Mouse (Mus musculus) fat pad, adult 2 months (tissue): ENCODE data around the gene D630003M21Rik.

ENCODE experiments used
- DNase-seq: peaks from one replicate; pipeline ENCODE4 v3.0.0-alpha.2; 2011; ENCODE audit warnings: low read depth, low spot score; ENCODE audit errors: extremely low read depth

Gene D630003M21Rik

GRCm38 (mm10) chr2:158168741-158169211 is 60.2 kb downstream of the D630003M21Rik start:
- no peak for DNase-seq

DNA sequence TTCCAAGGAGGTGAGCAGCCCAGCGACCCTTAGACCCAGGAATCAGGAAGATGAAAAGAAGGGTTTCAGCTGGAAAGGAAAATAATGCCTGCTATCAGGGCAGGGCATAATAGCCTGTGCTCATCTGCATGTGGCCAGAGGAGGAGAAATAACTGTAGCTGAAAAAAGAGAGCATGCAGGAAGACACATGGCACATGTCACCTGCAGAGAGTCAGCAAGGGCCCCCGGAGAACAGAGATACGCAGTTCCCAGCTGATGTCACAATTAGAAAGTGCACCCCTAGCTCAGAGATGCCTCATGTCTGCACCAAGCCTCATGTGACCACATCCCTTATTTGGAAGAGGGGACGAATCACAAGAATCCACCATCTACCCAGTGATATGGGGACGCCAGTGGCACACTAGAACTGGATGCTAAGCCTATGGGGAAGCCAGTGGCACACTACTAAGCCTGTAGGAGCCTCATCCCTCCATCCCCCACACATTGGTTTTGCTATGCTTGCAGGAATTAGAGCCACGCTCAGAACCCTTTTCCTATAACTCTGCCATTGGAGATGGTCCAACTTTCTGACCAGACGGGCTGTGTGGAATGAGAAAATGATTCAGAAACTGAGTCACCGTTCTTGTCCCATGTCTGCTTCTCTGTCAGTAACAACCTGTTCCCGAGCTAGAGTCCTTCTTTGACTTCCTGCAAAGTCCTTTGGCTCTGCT is 61.4 kb downstream of the D630003M21Rik start:
- no peak for DNase-seq

GRCm38 (mm10) chr2:158166628-158167027 is 62.4 kb downstream of the D630003M21Rik start:
- no peak for DNase-seq

- no peak for DNase-seq
Observed at GRCm38 (mm10) chr2:158165776-158166175, 63.2 kb downstream of the D630003M21Rik start.

DNA sequence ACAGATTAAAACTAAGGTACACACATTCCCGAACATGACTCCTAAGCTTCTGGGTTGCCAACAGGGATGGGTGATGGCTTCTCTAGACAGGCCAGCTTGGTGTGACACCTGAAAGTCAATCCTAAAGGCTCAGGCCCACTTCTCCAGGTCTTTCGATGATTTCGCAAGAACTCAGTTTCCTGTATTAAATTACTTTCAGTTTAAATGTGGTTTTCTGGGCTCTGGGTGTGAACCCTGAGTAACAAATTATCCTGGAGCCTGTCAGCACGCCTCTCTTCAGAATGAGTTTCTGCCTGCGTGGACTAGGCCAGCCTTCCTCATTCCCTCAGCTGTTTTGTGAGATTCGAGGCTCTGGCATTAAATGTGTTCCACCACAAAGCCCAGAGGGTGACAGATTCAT is 66.0 kb downstream of the D630003M21Rik start:
- no peak for DNase-seq

GRCm38 (mm10) chr2:158161761-158162160 is 67.3 kb downstream of the D630003M21Rik start:
- DNase-seq: no peak

- DNase-seq: no peak
Observed at GRCm38 (mm10) chr2:158159376-158160235, 69.4 kb downstream of the D630003M21Rik start.

DNA sequence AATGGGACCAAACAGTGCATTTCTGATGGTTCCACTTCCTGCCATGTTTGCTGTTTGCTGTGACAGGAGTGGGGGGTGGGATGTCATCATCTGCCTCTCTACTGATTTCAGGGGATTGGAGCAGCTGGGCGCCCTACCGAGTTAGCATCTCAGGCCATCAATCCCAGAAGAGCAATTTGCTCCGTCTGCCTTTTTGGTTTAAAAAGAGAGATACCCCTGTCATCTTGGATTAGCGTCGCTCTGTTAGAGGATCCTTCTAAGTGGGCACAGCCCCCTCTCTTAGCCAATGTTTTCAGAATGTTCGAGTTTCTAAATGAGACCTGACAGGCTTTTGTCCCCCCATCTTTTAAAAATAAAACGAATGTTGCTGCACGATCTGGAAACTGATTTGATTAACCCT is 71.4 kb downstream of the D630003M21Rik start:
- no peak for DNase-seq

DNA sequence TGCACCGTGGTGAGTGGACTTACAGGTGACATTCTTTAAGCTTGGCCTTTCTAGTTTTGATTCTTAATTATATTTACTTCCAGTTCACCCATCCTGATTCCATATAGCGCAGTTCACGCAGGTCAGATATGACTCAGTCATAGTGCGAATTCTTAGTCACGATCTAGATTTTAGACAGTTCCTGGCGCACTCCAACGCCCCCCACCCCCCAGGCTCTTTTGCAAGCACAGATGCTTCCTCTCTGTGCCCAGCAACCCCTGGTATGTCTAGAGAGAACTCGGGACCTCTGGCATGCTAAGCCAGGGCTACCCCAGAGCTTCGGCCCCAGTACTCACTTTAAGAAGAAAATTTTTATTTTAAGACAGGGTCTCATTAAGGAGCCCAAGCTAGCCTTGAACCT is 72.5 kb downstream of the D630003M21Rik start:
- DNase-seq: no peak

- DNase-seq: no peak
Observed at GRCm38 (mm10) chr2:158155615-158156014, 73.4 kb downstream of the D630003M21Rik start.

GRCm38 (mm10) chr2:158155101-158155500 is 73.9 kb downstream of the D630003M21Rik start:
- DNase-seq: no peak

GRCm38 (mm10) chr2:158154641-158155040 is 74.4 kb downstream of the D630003M21Rik start:
- no peak for DNase-seq

- no peak for DNase-seq
Observed at GRCm38 (mm10) chr2:158153728-158154343, 75.2 kb downstream of the D630003M21Rik start.

DNA sequence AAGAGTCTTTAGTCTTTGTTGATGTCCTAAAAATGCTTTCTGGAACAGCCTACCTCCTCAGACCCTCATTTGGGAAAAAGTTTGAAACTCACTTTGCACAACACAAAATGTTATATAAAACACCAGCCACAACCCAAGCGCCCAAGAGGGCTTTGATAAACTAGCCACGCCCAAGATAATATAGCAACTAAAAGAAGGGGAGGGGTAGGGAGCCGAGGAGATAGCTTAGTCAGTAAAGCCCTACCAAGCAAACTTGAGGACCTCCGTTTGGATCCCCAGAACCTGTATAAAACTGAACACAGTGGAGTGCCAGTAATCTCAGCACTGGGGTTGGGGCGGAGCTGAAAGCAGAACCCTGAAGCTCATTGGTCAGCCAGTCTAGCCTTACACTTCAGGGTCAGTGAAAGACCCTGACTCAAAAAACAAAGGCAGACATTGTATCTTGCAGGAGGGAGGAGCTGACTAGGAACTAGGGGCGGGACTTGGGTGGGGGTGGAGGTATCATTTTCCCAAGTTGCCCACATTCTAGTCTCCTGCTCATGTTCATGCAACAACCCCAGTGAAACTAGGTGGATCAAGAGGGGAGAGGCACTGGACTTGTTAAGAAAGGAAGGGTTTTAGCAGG is 76.2 kb downstream of the D630003M21Rik start:
- no peak for DNase-seq

DNA sequence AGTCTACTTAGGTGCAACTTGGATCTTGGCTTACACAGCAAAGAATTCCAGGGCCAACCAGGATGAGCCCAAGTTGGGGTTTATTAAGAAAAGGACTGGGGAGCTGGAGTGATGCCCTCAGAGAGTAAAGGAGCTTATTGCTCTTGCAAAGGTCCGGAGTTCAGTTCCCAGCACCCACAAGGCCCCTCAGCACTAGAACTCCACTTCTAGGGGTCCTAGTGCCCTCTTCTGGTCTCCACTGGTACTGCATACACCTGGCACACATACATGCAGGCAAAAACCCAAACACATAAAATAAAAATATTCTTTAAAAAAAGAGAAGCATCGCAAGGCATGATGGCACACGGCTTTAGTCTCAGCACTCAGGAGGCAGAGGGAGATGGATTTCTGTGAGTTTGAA is 77.9 kb downstream of the D630003M21Rik start:
- DNase-seq: no peak

DNA sequence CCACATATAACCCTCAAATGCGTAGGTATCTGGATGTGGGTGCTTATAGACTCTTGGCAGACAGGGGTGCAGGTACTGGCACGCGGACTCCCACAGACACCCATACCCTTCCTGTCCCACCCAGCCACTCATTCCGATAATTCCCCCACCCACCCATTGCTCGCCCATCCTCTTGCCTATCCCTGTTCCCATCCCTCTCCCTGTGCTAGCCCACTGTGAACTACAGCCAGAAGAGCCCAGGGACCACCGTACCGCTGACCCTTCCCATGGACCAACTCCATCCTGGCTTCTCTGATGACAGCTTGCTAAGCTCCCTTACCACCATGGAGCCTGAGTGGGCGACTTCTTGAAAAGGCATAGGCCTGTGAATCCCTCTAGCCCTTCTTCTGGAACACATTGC is 82.1 kb downstream of the D630003M21Rik start:
- DNase-seq: no peak

GRCm38 (mm10) chr2:158146223-158146622 is 82.8 kb downstream of the D630003M21Rik start, which contains the start of gene Tgm2:
Tgm2 (minus strand) TSS chr2:158146436.
- DNase-seq: no peak

DNA sequence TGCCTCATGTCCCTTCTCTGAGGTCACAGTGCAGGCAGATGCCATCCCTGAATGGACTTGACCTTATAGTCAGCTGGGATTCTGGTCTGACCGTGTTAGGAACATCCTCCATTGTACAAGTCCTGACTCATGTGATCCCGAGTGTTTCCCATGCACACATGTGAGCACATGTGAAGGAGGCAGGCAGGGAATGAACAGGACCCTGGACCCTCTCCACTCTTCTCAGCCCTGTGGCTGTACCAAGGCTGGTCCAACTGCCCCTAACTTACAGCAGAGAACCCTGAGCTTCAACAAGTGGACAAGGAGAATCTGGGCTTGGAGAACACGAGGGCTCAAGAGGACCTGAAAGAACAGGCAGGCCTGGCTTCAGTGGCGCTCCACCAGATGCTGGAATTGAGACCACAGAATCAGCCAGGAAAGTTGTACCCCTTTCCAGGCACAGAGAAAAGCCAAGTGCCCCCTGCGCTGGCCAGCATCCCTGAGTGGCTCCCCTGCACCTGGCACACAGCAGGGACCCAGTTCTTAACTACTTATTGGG is 83.4 kb downstream of the D630003M21Rik start:
- DNase-seq: no peak

GRCm38 (mm10) chr2:158144750-158145527 is 84.1 kb downstream of the D630003M21Rik start:
- DNase-seq: no peak

GRCm38 (mm10) chr2:158144263-158144662 is 84.8 kb downstream of the D630003M21Rik start:
- DNase-seq: no peak
